Mouse (Mus musculus) monocyte, adult 2 months (primary cell): ENCODE data around the gene Olfr344.

Source experiments
- DNase-seq, 2 experiments: peaks; one replicate each; pipeline ENCODE4 v3.0.0; 2022; ENCODE audit warnings: low spot score in 2 of 2, low read depth in 1 of 2

Olfr344 gene

GRCm38 (mm10) chr2:36566362-36566761 is at the start of gene Olfr344:
Olfr344 (plus strand) TSS chr2:36566662.
- DNase-seq = no peak

GRCm38 (mm10) chr2:36524698-36525097 is 41.8 kb upstream of the Olfr344 start, which contains the start of gene Olfr342:
Olfr342 (plus strand) TSS chr2:36524998.
- no peak for DNase-seq

- no peak for DNase-seq
Measured at GRCm38 (mm10) chr2:36565156-36565555, 1.3 kb upstream of the Olfr344 start.

GRCm38 (mm10) chr2:36567022-36567421 is 560 bp downstream of the Olfr344 start:
- DNase-seq = no peak

GRCm38 (mm10) chr2:36567845-36568244 is 1.4 kb downstream of the Olfr344 start:
- no peak for DNase-seq
